Mouse (Mus musculus) hindbrain, embryonic 16.5 days (tissue): ENCODE results near the gene Cd177. TPM values are rescaled to one million over a fixed set of nuclear protein-coding genes. Genes with fewer than 3 reads are reported as not detected.
"Not testable (repeated sequence)": the region's sequence is repeated elsewhere in the genome, so short reads cannot be mapped to it uniquely, and the experiment has no call there.

Experiments
- ATAC-seq: fragments of 200-750 bp; cut with Nextera tagmentation; 2 replicates; pipeline ENCODE4 v1.8.0; 2017; ENCODE audit warnings: moderate TSS enrichment, moderate library complexity
- H3K27ac ChIP-seq: fragments of 300-500 bp; sonication (generic); 2 replicates; pipeline ENCODE4 v1.5.1; 2014; ENCODE audit warnings: low read depth, mild to moderate bottlenecking, control low read depth, low read length, moderate library complexity
- H3K27me3 ChIP-seq: fragments of 300-500 bp; sonication (generic); replicated peaks from 2 replicates; pipeline ENCODE4 v1.6.1; 2014; ENCODE audit warnings: low read length; ENCODE audit not compliant: control insufficient read depth, insufficient read depth
- H3K36me3 ChIP-seq: fragments of 300-500 bp; sonication (generic); 2 replicates; pipeline ENCODE4 v1.6.1; 2014; ENCODE audit warnings: mild to moderate bottlenecking, low read length, moderate library complexity, mixed read lengths; ENCODE audit not compliant: control insufficient read depth, insufficient read depth
- H3K4me1 ChIP-seq: fragments of 300-500 bp; sonication (generic); 2 replicates; pipeline ENCODE4 v1.6.1; 2014; ENCODE audit warnings: low read depth, low read length; ENCODE audit not compliant: control insufficient read depth, insufficient read depth
- H3K4me2 ChIP-seq: fragments of 300-500 bp; sonication (generic); 2 replicates; pipeline ENCODE4 v1.6.1; 2014; ENCODE audit warnings: mild to moderate bottlenecking, low read length, control low read depth, moderate library complexity
- H3K4me3 ChIP-seq: fragments of 300-500 bp; sonication (generic); 2 replicates; pipeline ENCODE4 v1.5.1; 2014; ENCODE audit warnings: mild to moderate bottlenecking, low read length, control low read depth, moderate library complexity
- H3K9ac ChIP-seq: fragments of 300-500 bp; sonication (generic); 2 replicates; pipeline ENCODE4 v1.6.1; 2014; ENCODE audit warnings: low read depth, mild to moderate bottlenecking, control low read depth, low read length, moderate library complexity
- H3K9me3 ChIP-seq: fragments of 300-500 bp; sonication (generic); 2 replicates; pipeline ENCODE4 v1.6.1; 2014; ENCODE audit warnings: mild to moderate bottlenecking, low read length, moderate library complexity; ENCODE audit not compliant: control insufficient read depth
- WGBS: fragments of 180-500 bp; shearing (Covaris S2); extraction: QIAGEN DNeasy Blood & Tissue Kit; methylation state at CpG from one replicate; pipeline ENCODE4 v1.1.7; 2014; 5-methylcytosine and 5-hydroxymethylcytosine counted together
- polyA plus RNA-seq: library from polyadenylated mRNA; unstranded; fragments of >200 nt; fragmentation: Nextera tagmentation; extraction: Ambion mirVana; gene quantifications from 2 replicates; pipeline ENCODE4 v1.2.1, GENCODE M21; 2015

Cd177 gene
- 0.20 and 0.52 TPM in 2 replicates for polyA plus RNA-seq

DNA sequence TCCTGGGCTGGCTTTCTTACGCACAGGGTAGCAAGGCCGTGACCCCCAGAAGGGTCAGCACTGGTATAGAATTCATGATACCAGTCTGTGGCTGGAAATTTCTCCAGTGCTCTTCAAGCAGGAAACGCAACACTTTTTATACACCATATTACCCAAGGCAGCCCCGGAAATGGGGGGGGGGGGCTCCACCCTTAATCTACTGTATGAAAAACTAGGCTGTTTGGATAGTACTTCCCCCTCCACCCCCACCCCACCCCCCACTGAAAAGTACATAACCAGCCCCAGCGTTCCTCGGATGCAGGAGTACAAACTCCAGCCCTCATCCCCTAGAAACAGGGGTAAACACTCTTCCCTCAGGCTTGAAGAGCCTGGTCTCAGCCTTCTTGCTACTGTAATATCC lies at the start of gene Cd177:
Gene Cd177 (minus strand): TSS at position 101 of the 400 bp plus-strand sequence.
- Histone ChIP-seq H3K27ac (no peak within 1 kb of the TSS), H3K9me3 (no peaks in the 10 kb centered on the region), H3K4me2 (no peak within 1 kb of the TSS), H3K9ac (no peak within 1 kb of the TSS), H3K4me3 (no peak within 1 kb of the TSS), H3K4me1 (no peaks in the 10 kb centered on the region), H3K27me3 (no peaks in the 10 kb centered on the region; the same call in 1 of the 2 replicates), H3K36me3 (no peaks in the 10 kb centered on the region)
- WGBS: 82% methylated on average over 6 of the region's 6 CpGs
- no peak for ATAC-seq

GRCm38 (mm10) chr7:24809041-24809440 lies 48.9 kb upstream of the Cd177 start:
- 44% methylated on average over 2 of the region's 2 CpGs for WGBS
- ATAC-seq: no peak

DNA sequence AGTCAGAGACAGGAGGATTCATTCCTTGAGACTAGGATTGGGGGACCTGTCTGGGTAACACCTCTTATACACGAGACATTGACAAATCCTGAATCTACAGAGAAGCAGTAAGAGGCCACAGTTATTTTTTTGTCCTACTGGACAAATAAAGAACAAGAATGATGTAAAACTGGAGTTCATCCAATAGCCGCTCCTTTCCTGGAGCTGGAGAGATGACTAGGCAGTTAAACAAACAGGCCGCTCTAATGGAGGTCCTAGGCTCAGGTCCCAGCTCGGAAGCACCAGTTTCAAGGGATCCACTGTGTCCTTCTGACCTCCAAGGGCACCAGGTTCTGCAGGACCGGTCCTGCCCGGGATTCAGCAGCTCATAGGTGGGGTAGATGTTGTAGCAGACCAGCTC lies 44.7 kb upstream of the Cd177 start:
- H3K9me3 ChIP-seq: no peaks in the 10 kb centered on the region
- no peaks in the 10 kb centered on the region for H3K4me1 ChIP-seq
- ATAC-seq: no peak
- WGBS: 76% methylated on average over 6 of the region's 6 CpGs
- no peak overlapping the region for H3K27ac ChIP-seq
- H3K36me3 ChIP-seq: no peaks in the 10 kb centered on the region
- no peak overlapping the region for H3K9ac ChIP-seq
- H3K27me3 ChIP-seq: no peaks in the 10 kb centered on the region
- H3K4me2 ChIP-seq: no peak overlapping the region
- no peak overlapping the region for H3K4me3 ChIP-seq

More at GRCm38 (mm10) chr7:24809041-24809440, 48.9 kb upstream of the Cd177 start:
- no peaks in the 10 kb centered on the region for H3K9me3 ChIP-seq
- H3K4me1 ChIP-seq: no peaks in the 10 kb centered on the region
- no peak overlapping the region for H3K4me3 ChIP-seq
- H3K27me3 ChIP-seq: no peaks in the 10 kb centered on the region
- no peak overlapping the region for H3K9ac ChIP-seq
- H3K27ac ChIP-seq: no peak overlapping the region
- H3K36me3 ChIP-seq: no peaks in the 10 kb centered on the region
- H3K4me2 ChIP-seq: no peak overlapping the region

DNA sequence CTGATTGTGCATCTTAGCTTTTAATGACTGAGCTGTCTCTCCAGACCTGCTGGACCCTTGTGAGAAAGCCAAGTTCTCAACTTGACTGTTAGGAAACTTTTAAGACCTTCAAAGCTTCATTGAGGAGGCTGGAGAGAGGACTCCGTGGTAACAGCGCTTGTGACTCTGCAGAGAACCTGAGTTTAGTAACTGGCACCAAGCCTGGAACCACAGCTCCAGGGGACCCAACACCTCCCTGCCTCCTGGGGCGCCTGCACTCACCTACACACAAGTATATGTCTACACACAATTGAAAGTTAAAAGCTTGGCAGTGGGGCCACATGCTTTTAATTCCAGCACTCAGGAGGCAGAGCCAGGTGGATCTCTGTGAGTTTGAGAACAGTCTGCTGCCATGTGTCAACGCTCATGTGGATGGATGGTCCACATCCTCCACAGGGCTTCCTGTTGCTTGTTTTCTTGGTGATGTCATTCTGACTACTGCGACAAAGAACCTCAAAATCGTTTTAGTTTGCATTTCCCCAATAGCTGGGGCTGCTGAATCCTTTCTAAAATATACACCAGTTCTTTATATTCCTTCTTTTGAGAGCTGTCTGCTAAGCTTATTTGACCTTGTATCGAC lies 42.1 kb upstream of the Cd177 start:
- 76% methylated on average over 7 of the region's 7 CpGs for WGBS

DNA sequence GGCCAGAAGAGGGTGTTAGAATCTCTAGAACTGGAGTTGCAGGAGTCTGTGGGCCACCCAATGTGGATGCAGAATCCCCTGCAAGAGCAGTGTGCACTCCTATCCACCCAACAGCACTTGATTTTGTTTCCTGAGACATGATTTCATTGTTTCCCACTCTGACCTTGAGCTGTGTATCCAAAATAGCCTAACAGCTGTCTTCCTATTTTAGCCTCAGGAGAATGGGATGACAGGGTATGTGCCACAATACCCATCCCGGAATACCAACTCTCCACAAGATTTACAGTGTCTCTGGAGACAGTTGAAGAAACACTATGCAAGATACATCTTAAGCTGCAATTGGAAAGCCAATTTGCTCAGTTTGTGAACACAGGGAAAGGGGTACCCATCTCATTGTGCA lies 37.8 kb upstream of the Cd177 start:
- H3K4me3 ChIP-seq: no peak overlapping the region

More for the DNA sequence above, 42.1 kb upstream of the Cd177 start:
- no peaks in the 10 kb centered on the region for H3K27me3 ChIP-seq
- H3K36me3 ChIP-seq: no peaks in the 10 kb centered on the region
- ATAC-seq: no peak
- H3K9me3 ChIP-seq: peaks cover 2% of the 10 kb centered on the region; the same call in 1 of the 2 replicates
- no peak overlapping the region for H3K4me2 ChIP-seq
- H3K27ac ChIP-seq: no peak overlapping the region
- H3K9ac ChIP-seq: no peak overlapping the region
- no peak overlapping the region for H3K4me3 ChIP-seq
- no peaks in the 10 kb centered on the region for H3K4me1 ChIP-seq

DNA sequence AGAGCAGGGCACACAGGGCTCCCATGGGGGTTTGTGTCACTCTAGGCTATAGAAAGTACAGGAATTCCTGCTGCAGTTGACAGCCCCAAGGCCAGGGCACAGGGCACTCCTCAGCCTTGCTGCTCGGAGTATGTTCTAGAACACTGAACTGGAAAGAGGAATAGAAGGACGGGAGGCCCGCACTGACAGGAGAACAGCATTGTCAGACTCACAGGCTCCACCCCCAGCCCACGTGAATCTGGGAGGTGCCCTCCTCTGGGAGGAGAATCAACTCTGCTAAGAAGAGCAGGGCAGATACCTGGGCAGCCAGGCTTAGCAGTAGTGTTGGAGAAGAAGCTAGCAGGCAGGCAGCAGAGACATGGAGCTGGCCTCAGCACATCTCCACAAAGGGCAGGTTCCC lies 16.8 kb upstream of the Cd177 start, which contains the start of gene Ceacam10:
Gene Ceacam10 (plus strand): TSS at position 289 of the 400 bp plus-strand sequence.
- not testable (repeated sequence) for H3K4me3 ChIP-seq, H3K4me1 ChIP-seq, H3K27me3 ChIP-seq, H3K9me3 ChIP-seq, H3K9ac ChIP-seq, H3K36me3 ChIP-seq, ATAC-seq, H3K27ac ChIP-seq, H3K4me2 ChIP-seq
- WGBS: 51% methylated on average over 4 of the region's 4 CpGs

More for the DNA sequence above, 37.8 kb upstream of the Cd177 start:
- H3K27me3 ChIP-seq: no peaks in the 10 kb centered on the region
- H3K9ac ChIP-seq: no peak overlapping the region
- H3K36me3 ChIP-seq: no peaks in the 10 kb centered on the region
- ATAC-seq: no peak
- H3K4me1 ChIP-seq: no peaks in the 10 kb centered on the region
- H3K9me3 ChIP-seq: peaks cover 2% of the 10 kb centered on the region
- H3K27ac ChIP-seq: no peak overlapping the region
- no peak overlapping the region for H3K4me2 ChIP-seq
- WGBS: 88% methylated on average over 1 of the region's 1 CpGs

DNA sequence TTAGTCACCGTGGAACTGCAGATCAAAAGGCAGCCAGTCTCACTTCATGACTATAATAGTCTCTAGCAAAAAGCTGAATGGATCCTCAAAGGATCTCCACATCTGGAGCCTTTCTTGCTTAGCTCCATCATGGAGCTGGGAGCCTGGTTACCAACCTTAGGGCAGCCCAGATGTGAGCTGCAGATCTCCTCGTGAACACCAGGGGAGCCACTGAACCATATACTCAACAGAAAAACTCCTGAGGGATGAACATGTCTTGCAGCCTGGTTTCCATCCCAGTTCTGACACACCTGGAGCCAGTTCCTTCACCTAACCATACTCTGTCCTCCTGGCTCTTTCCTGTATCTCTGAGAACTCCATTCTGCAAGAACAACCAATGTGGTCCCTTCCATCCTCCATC lies 16.0 kb upstream of the Cd177 start:
- Histone ChIP-seq H3K9me3 (no peaks in the 10 kb centered on the region), H3K9ac (no peak overlapping the region)
- 75% methylated on average over 2 of the region's 2 CpGs for WGBS

GRCm38 (mm10) chr7:24773942-24774535 lies 13.9 kb upstream of the Cd177 start:
- no peak overlapping the region for H3K27ac ChIP-seq
- WGBS: 58% methylated on average over 3 of the region's 3 CpGs
- H3K27me3 ChIP-seq: no peaks in the 10 kb centered on the region
- H3K36me3 ChIP-seq: no peaks in the 10 kb centered on the region
- H3K4me3 ChIP-seq: no peak overlapping the region
- no peaks in the 10 kb centered on the region for H3K9me3 ChIP-seq
- no peak overlapping the region for H3K4me2 ChIP-seq
- H3K9ac ChIP-seq: no peak overlapping the region
- H3K4me1 ChIP-seq: no peaks in the 10 kb centered on the region
- no peak for ATAC-seq

More for the DNA sequence above, 16.0 kb upstream of the Cd177 start:
- Histone ChIP-seq H3K36me3 (no peaks in the 10 kb centered on the region), H3K27ac (no peak overlapping the region), H3K27me3 (no peaks in the 10 kb centered on the region), H3K4me2 (no peak overlapping the region), H3K4me1 (no peaks in the 10 kb centered on the region), H3K4me3 (no peak overlapping the region)
- no peak for ATAC-seq

DNA sequence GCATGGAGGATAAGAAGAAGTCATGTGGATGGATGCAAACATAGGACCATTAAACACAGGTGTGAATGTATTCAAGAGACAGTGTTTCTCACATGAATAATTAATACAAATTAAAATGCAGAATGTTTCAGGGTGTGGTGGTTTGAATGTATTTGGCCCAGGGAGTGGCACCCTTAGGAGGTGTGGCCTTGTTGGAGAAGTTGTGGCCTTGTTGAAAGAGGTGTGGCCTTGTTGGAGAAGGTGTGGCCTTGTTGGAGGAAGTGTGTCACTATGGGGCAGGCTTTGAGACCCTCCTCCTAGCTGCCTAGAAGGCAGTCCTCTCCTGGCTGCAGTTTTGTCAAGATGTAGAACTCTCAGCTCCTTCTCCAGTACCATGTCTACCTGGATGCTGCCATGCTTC lies 11.2 kb upstream of the Cd177 start:
- Histone ChIP-seq H3K9me3 (no peaks in the 10 kb centered on the region), H3K27me3 (no peaks in the 10 kb centered on the region), H3K27ac (no peak overlapping the region), H3K4me1 (no peaks in the 10 kb centered on the region), H3K4me2 (no peak overlapping the region), H3K4me3 (no peak overlapping the region), H3K36me3 (no peaks in the 10 kb centered on the region), H3K9ac (no peak overlapping the region)
- no peak for ATAC-seq
